Mouse (Mus musculus): ENCODE results near the gene Capzb.

- no peak for TF ChIP-seq TAL1 (IDR thresholded peaks at IDR 0.05; ENCODE audit: low read length)
- TF ChIP-seq GATA1 (IDR thresholded peaks at IDR 0.05; ENCODE audit: low read length) = no peak
These were observed 20.4 kb downstream of the Capzb start for GRCm38 (mm10) chr4:139213086-139213485.
